Mouse (Mus musculus): Measurements from ENCODE around the gene Kcng4.

- TF ChIP-seq CTCF (IDR thresholded peaks at IDR 0.05; ENCODE audit: extremely low read depth, insufficient read length, insufficient replicate concordance, low read depth, low read length) (no peak), POLR2A (IDR thresholded peaks at IDR 0.05; ENCODE audit: low read depth, low read length) (no peak)
Observed at GRCm38 (mm10) chr8:119625788-119626187, 9.7 kb downstream of the Kcng4 start.

Data from small intestine, adult 2 months (tissue).